Mouse (Mus musculus) myocyte (in vitro differentiated cells): Measurements from ENCODE around the gene Kansl1l. TPM values are rescaled to one million over a fixed set of nuclear protein-coding genes. Genes with fewer than 3 reads are reported as not detected.

Experiments used
- H3K27me3 ChIP-seq: one replicate; pipeline ENCODE4 v1.6.1; 2011; ENCODE audit not compliant: control insufficient read depth, insufficient read depth, insufficient read length
- H3K36me3 ChIP-seq: one replicate; pipeline ENCODE4 v1.6.1; 2011; ENCODE audit not compliant: control insufficient read depth, insufficient read depth
- H3K4me2 ChIP-seq: one replicate; pipeline ENCODE4 v1.6.1; 2011; ENCODE audit warnings: low read depth, control low read depth
- H3K4me3 ChIP-seq: one replicate; pipeline ENCODE4 v1.5.1; 2011; ENCODE audit warnings: mild to moderate bottlenecking, control low read depth, moderate library complexity
- H3K79me2 ChIP-seq: one replicate; pipeline ENCODE4 v1.6.1; 2011; ENCODE audit not compliant: control insufficient read depth, insufficient read depth
- H3ac ChIP-seq: one replicate; pipeline ENCODE4 v1.6.1; 2011; ENCODE audit not compliant: control insufficient read depth, insufficient read length
- CEBPB ChIP-seq: IDR thresholded peaks from 2 replicates; pipeline ENCODE4 v1.6.1; 2011; ENCODE audit warnings: mild to moderate bottlenecking, moderate library complexity; ENCODE audit not compliant: poor library complexity, insufficient read depth, severe bottlenecking
- E2F4 ChIP-seq: IDR thresholded peaks from one replicate; pipeline ENCODE4 v1.6.1; 2011; ENCODE audit warnings: mild to moderate bottlenecking, control low read depth, moderate library complexity; ENCODE audit not compliant: insufficient read depth
- MAX ChIP-seq: IDR thresholded peaks from one replicate; pipeline ENCODE4 v1.6.1; 2011; ENCODE audit warnings: low read depth, mild to moderate bottlenecking, control low read depth
- MYOD1 ChIP-seq, 3 experiments: IDR thresholded peaks; one replicate each; pipeline ENCODE4 v1.6.1; 2011; ENCODE audit warnings: control low read depth in 2 of 3, low read depth in 2 of 3, mild to moderate bottlenecking in 2 of 3, moderate library complexity in 1 of 3; ENCODE audit not compliant: insufficient read length in 2 of 3, control insufficient read depth in 1 of 3
- MYOG ChIP-seq, 3 experiments: IDR thresholded peaks; one replicate each; pipeline ENCODE4 v1.6.1; 2011; ENCODE audit warnings: control low read depth in 2 of 3, low read depth in 2 of 3, mild to moderate bottlenecking in 2 of 3; ENCODE audit not compliant: insufficient read length in 2 of 3, control insufficient read depth in 1 of 3, insufficient read depth in 1 of 3
- POLR2A ChIP-seq: IDR thresholded peaks from one replicate; pipeline ENCODE4 v1.6.1; 2011; ENCODE audit warnings: low read depth, mild to moderate bottlenecking, control low read depth, moderate library complexity; ENCODE audit not compliant: insufficient read length
- POLR2AphosphoS2 ChIP-seq: IDR thresholded peaks from one replicate; pipeline ENCODE4 v1.6.1; 2011; ENCODE audit warnings: low read depth, control low read depth; ENCODE audit not compliant: insufficient read length
- REST ChIP-seq: IDR thresholded peaks from one replicate; pipeline ENCODE4 v1.6.1; 2011; ENCODE audit warnings: mild to moderate bottlenecking, control low read depth, moderate library complexity; ENCODE audit not compliant: insufficient read depth, insufficient read length
- SRF ChIP-seq: IDR thresholded peaks from one replicate; pipeline ENCODE4 v1.6.1; 2011; ENCODE audit warnings: low read depth; ENCODE audit not compliant: control insufficient read depth, insufficient read length
- TCF12 ChIP-seq: IDR thresholded peaks from one replicate; pipeline ENCODE4 v1.6.1; 2011; ENCODE audit warnings: mild to moderate bottlenecking, control low read depth; ENCODE audit not compliant: poor library complexity, insufficient read depth, severe bottlenecking
- TCF3 ChIP-seq: IDR thresholded peaks from one replicate; pipeline ENCODE4 v1.6.1; 2011; ENCODE audit warnings: low read depth, control low read depth; ENCODE audit not compliant: insufficient read length
- USF1 ChIP-seq: IDR thresholded peaks from one replicate; pipeline ENCODE4 v1.6.1; 2011; ENCODE audit warnings: low read depth, mild to moderate bottlenecking, control low read depth, moderate library complexity
- polyA plus RNA-seq: library from polyadenylated mRNA; unstranded; fragments of >200 nt; fragmentation: generic; extraction: Trizol; gene quantifications from one replicate; pipeline ENCODE4 v1.2.1, GENCODE M21; 2012; ENCODE audit warnings: missing spikeins

The Kansl1l gene
- polyA plus RNA-seq, 1 experiment: 4.4 TPM

DNA sequence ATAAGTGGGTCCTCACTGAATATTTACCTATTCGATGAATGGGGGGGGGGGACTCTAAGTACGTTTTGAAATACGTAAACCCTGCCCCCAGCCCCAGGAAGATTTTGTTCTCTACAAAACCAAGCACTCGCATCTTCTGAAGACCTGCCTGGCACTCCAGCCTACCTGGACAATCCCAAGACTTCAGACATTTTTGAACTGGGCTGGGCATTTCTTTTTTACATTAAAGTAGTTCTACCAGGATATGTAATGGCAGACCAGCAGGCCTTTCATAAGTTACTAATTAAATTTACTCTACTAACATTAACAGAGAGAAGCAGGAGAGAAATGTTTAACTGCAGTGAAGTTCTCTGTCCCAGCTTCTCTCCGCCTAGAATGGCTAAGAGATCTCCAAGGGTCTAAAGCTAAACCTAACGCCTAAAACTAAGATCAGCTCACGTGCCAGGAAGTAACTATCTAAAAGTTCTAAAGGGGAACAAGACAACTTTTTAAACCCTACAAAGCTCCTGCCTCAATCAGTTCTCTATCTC, 15.3 kb upstream of the Kansl1l start:
- no peak overlapping the region for H3ac ChIP-seq
- no peaks in the 10 kb centered on the region for H3K27me3 ChIP-seq
- H3K36me3 ChIP-seq: peaks cover 14% of the 10 kb centered on the region

DNA sequence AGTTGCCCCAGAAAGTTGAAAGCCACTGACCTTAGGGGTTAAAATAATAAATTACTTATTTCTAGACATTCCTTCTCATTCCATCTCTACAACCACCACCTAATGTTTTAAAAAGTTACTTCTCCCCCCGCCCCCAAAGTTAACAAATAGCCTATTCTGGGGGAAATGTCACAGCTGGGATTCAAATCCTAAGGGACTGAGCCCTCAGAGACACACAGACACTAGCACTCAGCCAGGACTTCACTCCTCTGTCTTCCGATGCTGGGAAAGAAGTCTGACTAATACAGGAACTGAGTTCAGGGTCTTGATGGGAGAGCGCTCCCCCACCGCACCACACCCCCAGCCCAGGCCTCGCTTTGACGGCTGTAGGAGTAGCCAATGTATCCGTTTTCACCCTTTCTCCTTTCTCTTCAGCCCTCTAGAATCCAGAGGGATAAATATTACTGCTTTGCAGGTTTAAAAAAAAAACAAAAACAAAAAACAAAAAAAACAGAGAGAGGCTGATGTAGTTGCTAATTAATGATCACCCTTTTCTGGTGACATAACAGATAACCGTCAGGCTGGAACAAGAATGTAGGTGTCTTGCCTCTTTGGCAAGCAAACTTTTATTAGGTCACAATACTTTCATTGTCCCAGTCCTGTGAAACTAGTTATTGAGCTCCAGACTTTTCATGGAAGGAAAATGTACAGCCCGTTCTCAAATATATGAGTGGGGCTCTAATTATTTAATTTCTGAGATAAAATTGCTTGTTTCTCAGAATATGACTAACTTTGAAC, 14.7 kb upstream of the Kansl1l start:
- Histone ChIP-seq H3K79me2 (no peaks in the 10 kb centered on the region), H3K4me3 (no peak overlapping the region), H3K36me3 (peaks cover 14% of the 10 kb centered on the region), H3K27me3 (no peaks in the 10 kb centered on the region), H3K4me2 (no peak overlapping the region), H3ac (no peak overlapping the region)
- no peak for TF ChIP-seq TCF12
- TF ChIP-seq TCF3: no peak
- TF ChIP-seq SRF: no peak
- no peak for TF ChIP-seq REST

More for the DNA sequence above, 15.3 kb upstream of the Kansl1l start:
- Histone ChIP-seq H3K4me3 (no peak overlapping the region), H3K79me2 (no peaks in the 10 kb centered on the region), H3K4me2 (no peak overlapping the region)
- TF ChIP-seq POLR2AphosphoS2 (no peak), REST (no peak), CEBPB (no peak), TCF12 (no peak), E2F4 (no peak), MAX (no peak), MYOG (IDR thresholded peaks at IDR 0.05; ENCODE audit: control insufficient read depth in 1 of 3, insufficient read depth in 1 of 3, insufficient read length in 2 of 3, low read depth in 2 of 3) (no peak), TCF3 (no peak), SRF (no peak), USF1 (no peak), MYOD1 (IDR thresholded peaks at IDR 0.05; ENCODE audit: control insufficient read depth in 1 of 3, insufficient read length in 2 of 3, low read depth in 2 of 3) (no peak), POLR2A (no peak)

- TF ChIP-seq POLR2A: no peak
- no peak for TF ChIP-seq E2F4
- TF ChIP-seq CEBPB: no peak
- no peak for TF ChIP-seq TCF3
- TF ChIP-seq REST: no peak
- TF ChIP-seq MYOD1 (IDR thresholded peaks at IDR 0.05; ENCODE audit: control insufficient read depth in 1 of 3, insufficient read length in 2 of 3, low read depth in 2 of 3): no peak
- no peak for TF ChIP-seq POLR2AphosphoS2
- TF ChIP-seq USF1: no peak
- no peak for TF ChIP-seq TCF12
- TF ChIP-seq SRF: no peak
- no peak for TF ChIP-seq MYOG (IDR thresholded peaks at IDR 0.05; ENCODE audit: control insufficient read depth in 1 of 3, insufficient read depth in 1 of 3, insufficient read length in 2 of 3, low read depth in 2 of 3)
- TF ChIP-seq MAX: no peak
- Histone ChIP-seq H3K36me3 (peaks cover 14% of the 10 kb centered on the region), H3K79me2 (no peaks in the 10 kb centered on the region), H3K27me3 (no peaks in the 10 kb centered on the region), H3K4me2 (no peak overlapping the region), H3ac (no peak overlapping the region), H3K4me3 (no peak overlapping the region)
Observed at GRCm38 (mm10) chr1:66829400-66830080, 12.2 kb upstream of the Kansl1l start.

- Histone ChIP-seq H3K4me3 (no peak overlapping the region), H3ac (no peak overlapping the region), H3K27me3 (no peaks in the 10 kb centered on the region), H3K79me2 (no peaks in the 10 kb centered on the region), H3K36me3 (no peaks in the 10 kb centered on the region), H3K4me2 (no peak overlapping the region)
- TF ChIP-seq USF1 (no peak), POLR2A (no peak), MYOD1 (IDR thresholded peaks at IDR 0.05; ENCODE audit: control insufficient read depth in 1 of 3, insufficient read length in 2 of 3, low read depth in 2 of 3) (no peak), MAX (no peak), TCF12 (no peak), CEBPB (no peak), E2F4 (no peak), TCF3 (no peak), REST (no peak), POLR2AphosphoS2 (no peak), SRF (no peak), MYOG (IDR thresholded peaks at IDR 0.05; ENCODE audit: control insufficient read depth in 1 of 3, insufficient read depth in 1 of 3, insufficient read length in 2 of 3, low read depth in 2 of 3) (no peak)
Observed at GRCm38 (mm10) chr1:66821966-66822365, 4.6 kb upstream of the Kansl1l start.
